Mouse (Mus musculus): Measurements from ENCODE around the gene Rcn3. TPM values are rescaled to one million over a fixed set of nuclear protein-coding genes. Genes with fewer than 3 reads are reported as not detected.

Rcn3 gene
- total and polyA plus RNA-seq, 3 experiments: 24.6 to 64.5 (median 27.9) TPM

- 84% methylated on average over 11 of the region's 11 CpGs for WGBS
- Histone ChIP-seq H3K79me2 (replicated peaks; ENCODE audit: control insufficient read depth, insufficient read depth, low read length) (peaks cover 2% of the 10 kb centered on the region; the same call in 1 of the 2 replicates), H3K9ac (ENCODE audit: low read depth, low read length) (no peak overlapping the region), H3K4me3 (no peak overlapping the region), H3K27me3 (ENCODE audit: control insufficient read depth, insufficient read depth, low read length) (no peaks in the 10 kb centered on the region), H3K36me3 (ENCODE audit: control insufficient read depth, insufficient read depth, low read length) (no peaks in the 10 kb centered on the region), H3K27ac (no peak overlapping the region), H3K4me1 (ENCODE audit: control insufficient read depth, insufficient read depth, low read length) (no peaks in the 10 kb centered on the region)
- no peak for DNase-seq
- no peak for TF ChIP-seq POLR2A (IDR thresholded peaks at IDR 0.05; ENCODE audit: insufficient read depth, low read depth, low read length)
- TF ChIP-seq CTCF (IDR thresholded peaks at IDR 0.05): no peak
- TF ChIP-seq EP300 (IDR thresholded peaks at IDR 0.05; ENCODE audit: insufficient read depth, low read depth, low read length): no peak
- intact Hi-C loops (cut with DNase I): no loop called here
These were observed 55.3 kb downstream of the Rcn3 start for GRCm38 (mm10) chr7:45036702-45037101.

DNA sequence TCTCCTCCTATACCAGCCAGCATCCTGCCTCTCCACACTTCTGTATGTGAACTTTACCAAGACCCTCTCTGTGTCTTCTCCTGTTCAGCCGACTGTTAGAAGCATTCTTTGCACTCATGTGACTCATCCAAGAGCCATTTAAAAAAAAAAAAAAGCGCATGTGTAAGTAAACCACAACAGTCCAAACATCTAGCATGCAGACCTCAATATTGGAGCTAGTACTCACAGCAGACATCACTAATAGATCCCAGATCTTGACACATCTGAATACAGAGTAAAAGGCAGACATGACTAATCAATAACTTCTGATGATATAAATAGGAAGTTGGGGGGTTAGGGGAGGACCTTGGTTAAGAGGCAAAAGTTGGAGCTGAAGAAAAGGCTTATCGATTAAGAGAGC lies 56.4 kb downstream of the Rcn3 start:
- no peaks in the 10 kb centered on the region for H3K27me3 ChIP-seq (ENCODE audit: control insufficient read depth, insufficient read depth, low read length)
- TF ChIP-seq POLR2A (IDR thresholded peaks at IDR 0.05; ENCODE audit: insufficient read depth, low read depth, low read length): no peak
- H3K4me1 ChIP-seq (ENCODE audit: control insufficient read depth, insufficient read depth, low read length): no peaks in the 10 kb centered on the region
- no peak overlapping the region for H3K4me3 ChIP-seq
- H3K9ac ChIP-seq (ENCODE audit: low read depth, low read length): no peak overlapping the region
- peaks cover 2% of the 10 kb centered on the region; the same call in 1 of the 2 replicates for H3K79me2 ChIP-seq (replicated peaks; ENCODE audit: control insufficient read depth, insufficient read depth, low read length)
- WGBS: 77% methylated on average over 3 of the region's 3 CpGs
- no peak overlapping the region for H3K27ac ChIP-seq
- intact Hi-C loops (cut with DNase I): no loop called here
- no peaks in the 10 kb centered on the region for H3K36me3 ChIP-seq (ENCODE audit: control insufficient read depth, insufficient read depth, low read length)
- no peak for DNase-seq

DNA sequence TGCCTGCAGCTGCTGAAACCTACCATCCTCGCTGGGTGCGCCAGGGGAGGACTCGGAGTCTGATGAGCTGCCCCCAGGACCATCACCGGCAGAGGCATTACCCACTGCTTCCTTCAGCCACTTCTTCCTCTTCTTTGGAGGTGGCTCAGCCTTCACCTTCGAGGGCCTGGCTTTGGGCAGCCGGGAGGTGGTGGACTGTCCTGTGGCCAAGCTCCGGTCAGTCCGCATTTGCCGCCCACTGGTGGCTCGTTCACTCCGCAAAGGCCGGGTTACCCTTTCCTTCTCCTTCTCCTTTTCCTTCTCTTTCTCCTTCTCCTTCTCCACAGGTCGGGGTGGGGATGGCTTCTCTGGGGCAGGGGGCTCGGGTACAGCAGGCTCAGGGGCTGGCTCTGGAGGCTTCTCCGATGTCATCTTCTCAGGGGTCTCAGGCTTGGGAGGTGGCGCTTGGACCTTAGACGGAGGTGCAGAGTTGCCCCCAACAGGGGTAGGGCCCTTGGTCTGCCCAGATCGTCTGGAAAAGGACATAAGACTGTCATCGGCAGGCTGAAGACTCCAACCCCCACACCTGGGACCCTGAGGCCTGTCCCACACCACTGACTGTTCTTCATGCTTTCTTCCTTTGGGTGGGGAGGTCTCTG lies 58.2 kb downstream of the Rcn3 start:
- no peak overlapping the region for H3K4me3 ChIP-seq
- H3K79me2 ChIP-seq (replicated peaks; ENCODE audit: control insufficient read depth, insufficient read depth, low read length): peaks cover 2% of the 10 kb centered on the region; the same call in 1 of the 2 replicates
- no peaks in the 10 kb centered on the region for H3K27me3 ChIP-seq (ENCODE audit: control insufficient read depth, insufficient read depth, low read length)
- intact Hi-C loops (cut with DNase I): no loop called here
- no peak for TF ChIP-seq EP300 (IDR thresholded peaks at IDR 0.05; ENCODE audit: insufficient read depth, low read depth, low read length)
- no peaks in the 10 kb centered on the region for H3K4me1 ChIP-seq (ENCODE audit: control insufficient read depth, insufficient read depth, low read length)
- WGBS: 93% methylated on average over 19 of the region's 19 CpGs
- no peaks in the 10 kb centered on the region for H3K36me3 ChIP-seq (ENCODE audit: control insufficient read depth, insufficient read depth, low read length)
- no peak overlapping the region for H3K27ac ChIP-seq
- H3K9ac ChIP-seq (ENCODE audit: low read depth, low read length): no peak overlapping the region
- peak in 1 of 2 experiments; percentile 2 for DNase-seq

Small RNAs within 50 kb of the gene (microRNA-seq; reads per million reads assigned to microRNA genes)
- gene Mir150 (2,581 to 5,737 reads per million in 2 experiments), gene Mir5121 (10.0 to 10.1 reads per million in 2 experiments)

Other genes starting within 250 kb of the Rcn3 start
Only the 30 nearest of the 35 such genes appear.
- 100 to 1,000 TPM; 155 to 172 TPM for gene Ptov1, start 222.4 kb downstream of the Rcn3 start, total RNA-seq (2021)
- 293 and 317 TPM in 2 replicates for gene Ptov1, start 222.4 kb downstream of the Rcn3 start, polyA plus RNA-seq (2012; rRNA removed)
- 10 to 100 TPM; 70.0 to 85.8 TPM for gene Med25, start 199.5 kb downstream of the Rcn3 start, total RNA-seq (2021)
- 107 and 121 TPM in 2 replicates for gene Med25, start 199.5 kb downstream of the Rcn3 start, polyA plus RNA-seq (2012; rRNA removed)
- 10 to 100 TPM; 16.3 to 17.1 TPM for gene Fuz, start 196.1 kb downstream of the Rcn3 start, total RNA-seq (2021)
- 25.2 and 31.6 TPM in 2 replicates for gene Fuz, start 196.1 kb downstream of the Rcn3 start, polyA plus RNA-seq (2012; rRNA removed)
- 10 to 100 TPM; 63.3 to 67.6 TPM for gene Ap2a1, start 162.7 kb downstream of the Rcn3 start, total RNA-seq (2021)
- 56.1 and 68.1 TPM in 2 replicates for gene Ap2a1, start 162.7 kb downstream of the Rcn3 start, polyA plus RNA-seq (2012; rRNA removed)
- gene Tsks, start 149.0 kb downstream of the Rcn3 start, total RNA-seq (2021): not detected
- 0.26 and 1.5 TPM in 2 replicates for gene Tsks, start 149.0 kb downstream of the Rcn3 start, polyA plus RNA-seq (2012; rRNA removed)
- 1 to 10 TPM; 1.5 to 2.1 TPM for gene Cpt1c, start 117.4 kb downstream of the Rcn3 start, total RNA-seq (2021)
- 8.4 and 9.7 TPM in 2 replicates for gene Cpt1c, start 117.4 kb downstream of the Rcn3 start, polyA plus RNA-seq (2012; rRNA removed)
- 10 to 100 TPM; 85.4 to 98.0 TPM for gene Prmt1, start 105.7 kb downstream of the Rcn3 start, total RNA-seq (2021)
- 96.7 and 139 TPM in 2 replicates for gene Prmt1, start 105.7 kb downstream of the Rcn3 start, polyA plus RNA-seq (2012; rRNA removed)
- gene Irf3, start 94.6 kb downstream of the Rcn3 start, total RNA-seq (2021): 10 to 100 TPM; 24.4 to 26.0 TPM
- 55.6 and 62.6 TPM in 2 replicates for gene Irf3, start 94.6 kb downstream of the Rcn3 start, polyA plus RNA-seq (2012; rRNA removed)
- gene Bcl2l12, start 93.5 kb downstream of the Rcn3 start, total RNA-seq (2021): 10 to 100 TPM in 1 of 2 experiments, 1 to 10 TPM in 1; 9.5 to 11.5 TPM
- gene Bcl2l12, start 93.5 kb downstream of the Rcn3 start, polyA plus RNA-seq (2012; rRNA removed): 16.8 and 19.2 TPM in 2 replicates
- 10 to 100 TPM; 45.5 to 46.6 TPM for gene Scaf1, start 75.9 kb downstream of the Rcn3 start, total RNA-seq (2021)
- 33.9 and 36.0 TPM in 2 replicates for gene Scaf1, start 75.9 kb downstream of the Rcn3 start, polyA plus RNA-seq (2012; rRNA removed)
- 10 to 100 TPM; 40.9 to 44.3 TPM for gene Rras, start 74.3 kb downstream of the Rcn3 start, total RNA-seq (2021)
- gene Rras, start 74.3 kb downstream of the Rcn3 start, polyA plus RNA-seq (2012; rRNA removed): 107 and 114 TPM in 2 replicates
- gene Prr12, start 39.3 kb downstream of the Rcn3 start, total RNA-seq (2021): 10 to 100 TPM; 22.4 to 23.0 TPM
- 4.9 and 7.1 TPM in 2 replicates for gene Prr12, start 39.3 kb downstream of the Rcn3 start, polyA plus RNA-seq (2012; rRNA removed)
- gene Nosip, start 29.8 kb downstream of the Rcn3 start, total RNA-seq (2021): 10 to 100 TPM; 27.0 to 29.3 TPM
- gene Nosip, start 29.8 kb downstream of the Rcn3 start, polyA plus RNA-seq (2012; rRNA removed): 41.7 and 43.6 TPM in 2 replicates
- 1 to 10 TPM; 5.5 to 6.2 TPM for gene Prrg2, start 29.5 kb downstream of the Rcn3 start, total RNA-seq (2021)
- 19.8 and 23.6 TPM in 2 replicates for gene Prrg2, start 29.5 kb downstream of the Rcn3 start, polyA plus RNA-seq (2012; rRNA removed)
- gene Fcgrt, start 11.6 kb upstream of the Rcn3 start, total RNA-seq (2021): 10 to 100 TPM; 60.3 to 67.5 TPM
- 82.8 and 100 TPM in 2 replicates for gene Fcgrt, start 11.6 kb upstream of the Rcn3 start, polyA plus RNA-seq (2012; rRNA removed)
- gene Rps11, start 32.2 kb upstream of the Rcn3 start, total RNA-seq (2021): 100 to 1,000 TPM; 534 to 613 TPM
- 186 and 258 TPM in 2 replicates for gene Rps11, start 32.2 kb upstream of the Rcn3 start, polyA plus RNA-seq (2012; rRNA removed)
- gene Rpl13a, start 36.5 kb upstream of the Rcn3 start, total RNA-seq (2021): 100 to 1,000 TPM; 561 to 659 TPM
- 915 and 1,061 TPM in 2 replicates for gene Rpl13a, start 36.5 kb upstream of the Rcn3 start, polyA plus RNA-seq (2012; rRNA removed)
- under 1 TPM in 1 of 2 experiments, not detected in 1; 0.80 TPM for gene Gm45713, start 44.0 kb upstream of the Rcn3 start, total RNA-seq (2021)
- 4.5 and 4.6 TPM in 2 replicates for gene Gm45713, start 44.0 kb upstream of the Rcn3 start, polyA plus RNA-seq (2012; rRNA removed)
- gene Flt3l, start 44.2 kb upstream of the Rcn3 start, total RNA-seq (2021): 1 to 10 TPM; 5.5 to 6.4 TPM
- 47.4 and 59.1 TPM in 2 replicates for gene Flt3l, start 44.2 kb upstream of the Rcn3 start, polyA plus RNA-seq (2012; rRNA removed)
- gene Pih1d1, start 62.1 kb upstream of the Rcn3 start, total RNA-seq (2021): 10 to 100 TPM; 33.8 to 36.7 TPM
- gene Pih1d1, start 62.1 kb upstream of the Rcn3 start, polyA plus RNA-seq (2012; rRNA removed): 48.1 and 51.2 TPM in 2 replicates
- gene Aldh16a1, start 62.4 kb upstream of the Rcn3 start, total RNA-seq (2021): 10 to 100 TPM; 19.7 to 25.1 TPM
- 23.5 and 23.9 TPM in 2 replicates for gene Aldh16a1, start 62.4 kb upstream of the Rcn3 start, polyA plus RNA-seq (2012; rRNA removed)
- 10 to 100 TPM; 18.3 to 24.3 TPM for gene Slc17a7, start 71.7 kb upstream of the Rcn3 start, total RNA-seq (2021)
- 29.1 and 36.8 TPM in 2 replicates for gene Slc17a7, start 71.7 kb upstream of the Rcn3 start, polyA plus RNA-seq (2012; rRNA removed)
- not detected for gene Gfy, start 87.3 kb upstream of the Rcn3 start, total RNA-seq (2021)
- not detected in 2 replicates for gene Gfy, start 87.3 kb upstream of the Rcn3 start, polyA plus RNA-seq (2012; rRNA removed)
- not detected for gene Pth2, start 88.8 kb upstream of the Rcn3 start, total RNA-seq (2021)
- not detected in 2 replicates for gene Pth2, start 88.8 kb upstream of the Rcn3 start, polyA plus RNA-seq (2012; rRNA removed)
- not detected for gene Ccdc155, start 112.7 kb upstream of the Rcn3 start, total RNA-seq (2021)
- gene Ccdc155, start 112.7 kb upstream of the Rcn3 start, polyA plus RNA-seq (2012; rRNA removed): 0.06 and 0.12 TPM in 2 replicates
- gene Dkkl1, start 119.9 kb upstream of the Rcn3 start, total RNA-seq (2021): not detected
- 0.37 and 0.73 TPM in 2 replicates for gene Dkkl1, start 119.9 kb upstream of the Rcn3 start, polyA plus RNA-seq (2012; rRNA removed)
- gene Tead2, start 123.5 kb upstream of the Rcn3 start, total RNA-seq (2021): 10 to 100 TPM in 1 of 2 experiments, 1 to 10 TPM in 1; 6.2 to 10.8 TPM
- gene Tead2, start 123.5 kb upstream of the Rcn3 start, polyA plus RNA-seq (2012; rRNA removed): 13.1 and 14.0 TPM in 2 replicates
- 1 to 10 TPM; 3.1 to 4.3 TPM for gene Cd37, start 146.9 kb upstream of the Rcn3 start, total RNA-seq (2021)
- 10.0 and 21.2 TPM in 2 replicates for gene Cd37, start 146.9 kb upstream of the Rcn3 start, polyA plus RNA-seq (2012; rRNA removed)
- not detected for gene Slc6a16, start 148.9 kb upstream of the Rcn3 start, total RNA-seq (2021)
- gene Slc6a16, start 148.9 kb upstream of the Rcn3 start, polyA plus RNA-seq (2012; rRNA removed): 0.15 TPM in 1 of 2 replicates, not detected in the other
- gene Slc6a21, start 185.3 kb upstream of the Rcn3 start, total RNA-seq (2021): not detected
- gene Slc6a21, start 185.3 kb upstream of the Rcn3 start, polyA plus RNA-seq (2012; rRNA removed): 0.38 and 0.55 TPM in 2 replicates

All from heart, adult 2 months (tissue).